Mouse (Mus musculus): ENCODE results near the gene Rnf207.

- TF ChIP-seq POLR2A (IDR thresholded peaks at IDR 0.05; ENCODE audit: insufficient read depth, low read depth, low read length) (no peak), CTCF (IDR thresholded peaks at IDR 0.05; ENCODE audit: insufficient read depth, low read depth, low read length) (no peak)
These were observed 48.2 kb downstream of the Rnf207 start for GRCm38 (mm10) chr4:152270599-152270998.
